Comparison of ENCODE assay signal across 22 mouse cellular contexts in genomic region chr8:88236666-88237065, GRCm38 (mm10). TPM values are rescaled to one million over a fixed set of nuclear protein-coding genes. Genes with fewer than 3 reads are reported as not detected.
DNase-seq lines count a peak whose midpoint lies in the region; ATAC-seq and TF ChIP-seq lines count a peak whose summit lies in the region.
"Had no signal": no experiment of that assay in that cellular context is flagged by ENCODE, and none has a peak within 500 bp of the region (broad histone marks: within the 10 kb centered on the region; RNA-seq: fewer than 3 reads in every experiment).

No protein-coding gene starts in this region.

- H3K27ac ChIP-seq in gastrocnemius, adult 2 months, result peak overlapping the region; percentile 83
- H3K27ac ChIP-seq in liver, postnatal 0 days (ENCODE audit: low read depth), result 0 out of 2 replicates have a peak overlapping the region, but pooled peaks have one; percentile 11
- no peak overlapping the region for H3K27ac ChIP-seq in liver, embryonic 11.5 days (ENCODE audit: low read depth, low read length)
- H3K27ac ChIP-seq: embryonic facial prominence, embryonic 15.5 days; forebrain, embryonic 10.5 days; forebrain, embryonic 12.5 days had no signal

- ATAC-seq in liver, postnatal 0 days, result no peak
- ATAC-seq in liver, embryonic 11.5 days (replicated peaks; ENCODE audit: low FRiP score), result no peak
- ATAC-seq: forebrain, embryonic 14.5 days; forebrain, embryonic 16.5 days had no signal

- H3K9ac ChIP-seq in liver, postnatal 0 days (replicated peaks), result no peak overlapping the region
- H3K9ac ChIP-seq in liver, embryonic 11.5 days (ENCODE audit: low read depth, low read length), result no peak overlapping the region
- H3K9ac ChIP-seq: embryonic facial prominence, embryonic 13.5 days; embryonic facial prominence, embryonic 15.5 days; forebrain, embryonic 12.5 days had no signal

- no peak overlapping the region; the same call in 1 of the 2 replicates for H3K4me3 ChIP-seq in gastrocnemius, adult 2 months
- no peak overlapping the region for H3K4me3 ChIP-seq in liver, postnatal 0 days (ENCODE audit: low read depth, low read length)
- H3K4me3 ChIP-seq in liver, embryonic 11.5 days (ENCODE audit: low read depth, low read length), result no peak overlapping the region
- H3K4me3 ChIP-seq: embryonic facial prominence, embryonic 13.5 days; embryonic facial prominence, embryonic 15.5 days; erythroblast, embryonic 14.5 days; forebrain, embryonic 10.5 days; forebrain, embryonic 12.5 days had no signal

- TF ChIP-seq EP300 in liver, postnatal 0 days (IDR thresholded peaks at IDR 0.05; ENCODE audit: low read depth), result no peak

- peaks cover 9% of the 10 kb centered on the region; the same call in 1 of the 2 replicates for H3K4me1 ChIP-seq in liver, postnatal 0 days (ENCODE audit: insufficient read depth)
- no peaks in the 10 kb centered on the region for H3K4me1 ChIP-seq in liver, embryonic 11.5 days (replicated peaks; ENCODE audit: control insufficient read depth, insufficient read depth, low read length)
- H3K4me1 ChIP-seq: forebrain, embryonic 10.5 days; forebrain, embryonic 12.5 days had no signal

- no peaks in the 10 kb centered on the region for H3K27me3 ChIP-seq in liver, postnatal 0 days (ENCODE audit: insufficient read depth, low read length)
- H3K27me3 ChIP-seq in liver, embryonic 11.5 days (replicated peaks; ENCODE audit: control insufficient read depth, insufficient read depth, low read length), result no peaks in the 10 kb centered on the region
- H3K27me3 ChIP-seq: embryonic facial prominence, embryonic 13.5 days; embryonic facial prominence, embryonic 15.5 days; forebrain, embryonic 12.5 days had no signal

- no peak for DNase-seq in gastrocnemius, adult 2 months
- no peak for DNase-seq in gastrocnemius, postnatal 14 days
- DNase-seq in liver, postnatal 0 days, result no peak
- DNase-seq in liver, embryonic 11.5 days (ENCODE audit: low spot score), result no peak
- peak; percentile 28 for DNase-seq in 416B (ENCODE audit: low read depth)
- DNase-seq: adrenal gland, adult 2 months; adrenal gland, postnatal 10 days; adrenal gland, postnatal 25 days; cerebellum, adult 11 months; cerebellum, adult 18-20 months; cerebellum, adult 8-10 months; cerebellum, adult 9-11 months; cerebellum, postnatal 14 days; cerebellum, postnatal 36 days; embryo, embryonic 11 days had no signal

- WGBS in liver, postnatal 0 days (ENCODE audit: insufficient replicate concordance), result 60% methylated on average over 2 of the region's 2 CpGs
- WGBS in liver, embryonic 11.5 days, result 70% methylated on average over 2 of the region's 2 CpGs

- TF ChIP-seq CTCF in gastrocnemius, adult 2 months (IDR thresholded peaks at IDR 0.05), result no peak
- no peak for TF ChIP-seq CTCF in liver, postnatal 0 days (IDR thresholded peaks at IDR 0.05; ENCODE audit: low read depth)

- H3K4me2 ChIP-seq in liver, postnatal 0 days (ENCODE audit: low read depth, low read length), result no peak overlapping the region
- H3K4me2 ChIP-seq in liver, embryonic 11.5 days, result no peak overlapping the region
- H3K4me2 ChIP-seq: embryonic facial prominence, embryonic 13.5 days; embryonic facial prominence, embryonic 15.5 days; forebrain, embryonic 12.5 days had no signal

- intact Hi-C loops in gastrocnemius, adult 2 months (cut with DNase I), result no loop called here
- intact Hi-C loops in gastrocnemius, postnatal 14 days (cut with DNase I; ENCODE audit: low total_unique reads), result no loop called here

- H3K9me3 ChIP-seq in liver, postnatal 0 days (ENCODE audit: low read length), result no peaks in the 10 kb centered on the region
- H3K9me3 ChIP-seq in liver, embryonic 11.5 days (ENCODE audit: control insufficient read depth, low read length), result no peaks in the 10 kb centered on the region
- H3K9me3 ChIP-seq: embryonic facial prominence, embryonic 13.5 days; embryonic facial prominence, embryonic 15.5 days; forebrain, embryonic 10.5 days; forebrain, embryonic 12.5 days had no signal

- no peaks in the 10 kb centered on the region for H3K36me3 ChIP-seq in liver, postnatal 0 days (replicated peaks; ENCODE audit: insufficient read depth, low read length)
- no peaks in the 10 kb centered on the region for H3K36me3 ChIP-seq in liver, embryonic 11.5 days (ENCODE audit: control insufficient read depth, insufficient read depth, low read length)
- H3K36me3 ChIP-seq: embryonic facial prominence, embryonic 13.5 days; embryonic facial prominence, embryonic 15.5 days; forebrain, embryonic 12.5 days had no signal

RNA-seq across cellular contexts. Expression of gene Adcy7, which starts 35.5 kb away (rescaled TPM):
- total RNA-seq in gastrocnemius, adult 2 months (2021), result 1 to 10 TPM; 3.4 to 6.6 TPM
- 10 to 100 TPM in 1 of 2 experiments, 1 to 10 TPM in 1; 6.8 to 13.3 TPM for total RNA-seq in gastrocnemius, postnatal 14 days (2021)
- 8.1 and 8.4 TPM in 2 replicates for polyA plus RNA-seq in liver, postnatal 0 days (2015; fragmentation: Nextera tagmentation; extraction: Ambion mirVana)
- polyA plus RNA-seq in liver, embryonic 11.5 days (2014; fragmentation: Nextera tagmentation; extraction: Ambion mirVana), result 46.6 and 49.7 TPM in 2 replicates

RNA-seq across cellular contexts. Expression of gene Tent4b, which starts 37.7 kb away (rescaled TPM):
- 10 to 100 TPM; 16.3 to 18.4 TPM for total RNA-seq in gastrocnemius, adult 2 months (2021)
- 10 to 100 TPM; 10.1 to 11.2 TPM for total RNA-seq in gastrocnemius, postnatal 14 days (2021)
- polyA plus RNA-seq in liver, postnatal 0 days (2015; fragmentation: Nextera tagmentation; extraction: Ambion mirVana), result 4.6 and 4.8 TPM in 2 replicates
- 11.2 and 11.9 TPM in 2 replicates for polyA plus RNA-seq in liver, embryonic 11.5 days (2014; fragmentation: Nextera tagmentation; extraction: Ambion mirVana)
